Mouse (Mus musculus) heart, embryonic 14.5 days (tissue): Measurements from ENCODE around the gene Aatk. TPM values are rescaled to one million over a fixed set of nuclear protein-coding genes. Genes with fewer than 3 reads are reported as not detected.

Source experiments
- ATAC-seq: fragments of 200-750 bp; cut with Nextera tagmentation; 2 replicates; pipeline ENCODE4 v1.8.0; 2017; ENCODE audit warnings: low read depth, moderate TSS enrichment; ENCODE audit not compliant: insufficient number of reproducible peaks, insufficient read depth, low FRiP score
- H3K27ac ChIP-seq, 2 experiments: fragments of 200-500 bp in 1 of 2; fragments of 300-500 bp in 1 of 2; sonication (generic) in 1 of 2; replicated peaks in 1 of 2; 2 replicates each; pipeline ENCODE4 v1.5.1; 2012 to 2014; ENCODE audit warnings: low read depth in 2 of 2, low read length in 2 of 2, control low read depth in 1 of 2, mild to moderate bottlenecking in 1 of 2, mixed read lengths in 1 of 2; ENCODE audit not compliant: control insufficient read depth in 1 of 2, insufficient read depth in 1 of 2
- H3K27me3 ChIP-seq: fragments of 300-500 bp; sonication (generic); 2 replicates; pipeline ENCODE4 v1.6.1; 2014; ENCODE audit warnings: mild to moderate bottlenecking, low read length, control low read depth; ENCODE audit not compliant: control insufficient read depth, insufficient read depth
- H3K36me3 ChIP-seq: fragments of 300-500 bp; sonication (generic); 2 replicates; pipeline ENCODE4 v1.6.1; 2014; ENCODE audit warnings: mild to moderate bottlenecking, control low read depth, low read length, mixed read lengths; ENCODE audit not compliant: control insufficient read depth, insufficient read depth
- H3K4me1 ChIP-seq, 2 experiments: fragments of 200-500 bp in 1 of 2; fragments of 300-500 bp in 1 of 2; sonication (generic) in 1 of 2; 2 replicates each; pipeline ENCODE4 v1.6.1; 2012 to 2014; ENCODE audit warnings: low read length in 2 of 2, control low read depth in 1 of 2, mixed read lengths in 1 of 2; ENCODE audit not compliant: control insufficient read depth in 2 of 2, insufficient read depth in 2 of 2
- H3K4me2 ChIP-seq: fragments of 300-500 bp; sonication (generic); 2 replicates; pipeline ENCODE4 v1.6.1; 2014; ENCODE audit warnings: mild to moderate bottlenecking, low read length
- H3K4me3 ChIP-seq, 2 experiments: fragments of 200-500 bp in 1 of 2; fragments of 300-500 bp in 1 of 2; sonication (generic) in 1 of 2; 2 replicates each; pipeline ENCODE4 v1.5.1; 2012 to 2014; ENCODE audit warnings: low read length in 2 of 2, mild to moderate bottlenecking in 2 of 2, control low read depth in 1 of 2, low read depth in 1 of 2, moderate library complexity in 1 of 2; ENCODE audit not compliant: control insufficient read depth in 1 of 2, insufficient read depth in 1 of 2
- H3K9ac ChIP-seq: fragments of 300-500 bp; sonication (generic); 2 replicates; pipeline ENCODE4 v1.6.1; 2014; ENCODE audit warnings: mild to moderate bottlenecking, low read length
- H3K9me3 ChIP-seq: fragments of 300-500 bp; sonication (generic); 2 replicates; pipeline ENCODE4 v1.6.1; 2016; ENCODE audit warnings: low read length, control low read depth; ENCODE audit not compliant: control insufficient read depth
- WGBS: fragments of 180-500 bp; shearing (Covaris S2); extraction: QIAGEN DNeasy Blood & Tissue Kit; methylation state at CpG from one replicate; pipeline ENCODE4 v1.1.7; 2014; 5-methylcytosine and 5-hydroxymethylcytosine counted together
- polyA plus RNA-seq: library from polyadenylated mRNA; unstranded; fragments of >200 nt; fragmentation: Nextera tagmentation; extraction: Ambion mirVana; gene quantifications from 2 replicates; pipeline ENCODE4 v1.2.1, GENCODE M21; 2014

Aatk gene
- polyA plus RNA-seq, 1 experiment from 2014 or later: 1.1 TPM

DNA sequence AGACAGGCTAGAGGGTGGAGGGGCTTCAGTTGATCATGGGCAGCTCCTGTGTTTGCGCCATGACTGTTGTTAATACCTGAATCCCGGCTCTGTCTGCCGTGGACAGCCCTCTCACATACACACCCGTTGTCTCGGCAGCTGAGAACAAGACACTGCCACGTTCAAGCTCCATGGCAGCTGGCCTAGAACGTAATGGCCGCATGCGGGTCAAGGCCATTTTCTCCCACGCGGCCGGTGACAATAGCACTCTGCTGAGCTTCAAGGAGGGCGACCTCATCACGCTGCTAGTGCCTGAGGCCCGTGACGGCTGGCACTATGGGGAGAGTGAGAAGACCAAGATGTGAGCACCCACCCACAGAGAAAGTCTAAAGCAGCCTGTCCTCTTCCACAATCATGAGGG is 49.6 kb downstream of the Aatk start:
- no peak overlapping the region for H3K4me2 ChIP-seq
- 82% methylated on average over 16 of the region's 16 CpGs for whole genome bisulfite sequencing
- H3K4me3 ChIP-seq: no peak overlapping the region
- H3K9me3 ChIP-seq: no peaks in the 10 kb centered on the region
- peaks cover 41% of the 10 kb centered on the region for H3K36me3 ChIP-seq
- no peak for ATAC-seq
- peaks cover 8 to 13% of the 10 kb centered on the region in 2 experiments for H3K4me1 ChIP-seq
- no peak overlapping the region for H3K27ac ChIP-seq
- no peaks in the 10 kb centered on the region for H3K27me3 ChIP-seq
- H3K9ac ChIP-seq: no peak overlapping the region

- Histone ChIP-seq H3K4me2 (peak overlapping the region; percentile 32), H3K9me3 (no peaks in the 10 kb centered on the region), H3K27ac (no peak overlapping the region), H3K36me3 (peaks cover 18% of the 10 kb centered on the region), H3K4me1 (peaks cover 15 to 27% of the 10 kb centered on the region in 2 experiments), H3K4me3 (no peak overlapping the region), H3K9ac (no peak overlapping the region), H3K27me3 (no peaks in the 10 kb centered on the region)
- peak; percentile 23; the same call in 1 of the 2 replicates for ATAC-seq
- 8% methylated on average over 10 of the region's 10 CpGs for WGBS
Observed at GRCm38 (mm10) chr11:119991338-119991678, 55.7 kb downstream of the Aatk start.

GRCm38 (mm10) chr11:119990658-119991337 is 56.2 kb downstream of the Aatk start:
- peaks cover 15 to 27% of the 10 kb centered on the region in 2 experiments for H3K4me1 ChIP-seq
- no peak overlapping the region for H3K27ac ChIP-seq
- H3K9me3 ChIP-seq: no peaks in the 10 kb centered on the region
- 0 out of 2 replicates have a peak, but pooled peaks have one; percentile 11 for ATAC-seq
- no peak overlapping the region for H3K9ac ChIP-seq
- H3K36me3 ChIP-seq: peaks cover 13% of the 10 kb centered on the region; the same call in 1 of the 2 replicates
- WGBS: 54% methylated on average over 10 of the region's 10 CpGs
- H3K4me2 ChIP-seq: peak overlapping the region; percentile 32
- no peak overlapping the region for H3K4me3 ChIP-seq
- no peaks in the 10 kb centered on the region for H3K27me3 ChIP-seq

- Histone ChIP-seq H3K9me3 (no peaks in the 10 kb centered on the region), H3K27me3 (no peaks in the 10 kb centered on the region; the same call in 1 of the 2 replicates), H3K4me1 (peaks cover 15 to 27% of the 10 kb centered on the region in 2 experiments), H3K27ac (peak overlapping the region; percentile 21 to 50; a peak in 2 of 4 replicates), H3K4me3 (no peak overlapping the region), H3K4me2 (peak overlapping the region; percentile 31), H3K9ac (no peak overlapping the region), H3K36me3 (peaks cover 2% of the 10 kb centered on the region; the same call in 1 of the 2 replicates)
- 13% methylated on average over 10 of the region's 10 CpGs for WGBS
- peak; percentile 37; the same call in 1 of the 2 replicates for ATAC-seq
Observed at GRCm38 (mm10) chr11:119989115-119989564, 57.8 kb downstream of the Aatk start.

DNA sequence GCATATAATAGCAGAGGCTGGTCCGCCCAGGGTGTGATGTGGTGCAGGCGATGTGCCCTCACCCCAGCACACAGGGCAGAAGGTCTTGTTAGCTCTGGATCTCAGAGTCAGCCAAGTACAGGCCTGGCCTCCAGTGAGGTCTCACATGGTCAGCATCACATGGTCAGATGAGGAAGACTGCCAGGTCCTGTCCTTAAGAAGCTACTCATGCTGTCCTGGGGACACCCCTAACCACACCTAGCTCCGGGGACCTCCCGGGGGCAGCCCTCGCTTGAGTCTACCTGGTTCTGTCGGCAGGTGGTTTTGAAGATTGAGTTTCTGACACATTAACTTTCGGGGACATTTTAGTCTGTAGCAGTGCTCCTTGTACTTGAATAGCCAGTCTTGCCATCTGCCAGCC is 58.6 kb downstream of the Aatk start:
- H3K9me3 ChIP-seq: no peaks in the 10 kb centered on the region

GRCm38 (mm10) chr11:119987876-119988275 is 59.1 kb downstream of the Aatk start:
- H3K27ac ChIP-seq: no peak overlapping the region
- WGBS: 85% methylated on average over 7 of the region's 7 CpGs
- no peaks in the 10 kb centered on the region for H3K9me3 ChIP-seq
- peaks cover 7% of the 10 kb centered on the region; the same call in 1 of the 2 replicates for H3K36me3 ChIP-seq
- no peak overlapping the region for H3K4me2 ChIP-seq
- H3K4me3 ChIP-seq: no peak overlapping the region
- H3K27me3 ChIP-seq: no peaks in the 10 kb centered on the region; the same call in 1 of the 2 replicates
- no peak for ATAC-seq
- no peak overlapping the region for H3K9ac ChIP-seq
- peaks cover 15 to 33% of the 10 kb centered on the region in 2 experiments for H3K4me1 ChIP-seq

More for the DNA sequence above, 58.6 kb downstream of the Aatk start:
- Histone ChIP-seq H3K4me1 (peaks cover 15 to 28% of the 10 kb centered on the region in 2 experiments), H3K4me3 (no peak overlapping the region), H3K4me2 (no peak overlapping the region), H3K9ac (no peak overlapping the region), H3K27ac (peak overlapping the region in 1 of 2 experiments; percentile 50; a peak in 1 of 4 replicates), H3K36me3 (peaks cover 7% of the 10 kb centered on the region; the same call in 1 of the 2 replicates), H3K27me3 (no peaks in the 10 kb centered on the region; the same call in 1 of the 2 replicates)
- ATAC-seq: peak; percentile 14; the same call in 1 of the 2 replicates
- WGBS: 89% methylated on average over 7 of the region's 7 CpGs

GRCm38 (mm10) chr11:119986751-119987425 is 60.1 kb downstream of the Aatk start:
- H3K27ac ChIP-seq: no peak overlapping the region
- H3K4me3 ChIP-seq: no peak overlapping the region
- ATAC-seq: no peak
- H3K4me1 ChIP-seq: peaks cover 17 to 40% of the 10 kb centered on the region in 2 experiments
- H3K9me3 ChIP-seq: no peaks in the 10 kb centered on the region
- peaks cover 7% of the 10 kb centered on the region; the same call in 1 of the 2 replicates for H3K36me3 ChIP-seq
- no peak overlapping the region for H3K4me2 ChIP-seq
- 80% methylated on average over 9 of the region's 9 CpGs for WGBS
- no peaks in the 10 kb centered on the region; the same call in 1 of the 2 replicates for H3K27me3 ChIP-seq
- H3K9ac ChIP-seq: no peak overlapping the region
